Mouse (Mus musculus): ENCODE measurements around the gene Il10.
"Not testable (repeated sequence)": the region's sequence is repeated elsewhere in the genome, so short reads cannot be mapped to it uniquely, and the experiment has no call there.

Gene Il10

GRCm38 (mm10) chr1:131015879-131016278 lies 3.8 kb upstream of the Il10 start:
- DNase-seq (ENCODE audit: low read depth, low spot score): no peak

DNA sequence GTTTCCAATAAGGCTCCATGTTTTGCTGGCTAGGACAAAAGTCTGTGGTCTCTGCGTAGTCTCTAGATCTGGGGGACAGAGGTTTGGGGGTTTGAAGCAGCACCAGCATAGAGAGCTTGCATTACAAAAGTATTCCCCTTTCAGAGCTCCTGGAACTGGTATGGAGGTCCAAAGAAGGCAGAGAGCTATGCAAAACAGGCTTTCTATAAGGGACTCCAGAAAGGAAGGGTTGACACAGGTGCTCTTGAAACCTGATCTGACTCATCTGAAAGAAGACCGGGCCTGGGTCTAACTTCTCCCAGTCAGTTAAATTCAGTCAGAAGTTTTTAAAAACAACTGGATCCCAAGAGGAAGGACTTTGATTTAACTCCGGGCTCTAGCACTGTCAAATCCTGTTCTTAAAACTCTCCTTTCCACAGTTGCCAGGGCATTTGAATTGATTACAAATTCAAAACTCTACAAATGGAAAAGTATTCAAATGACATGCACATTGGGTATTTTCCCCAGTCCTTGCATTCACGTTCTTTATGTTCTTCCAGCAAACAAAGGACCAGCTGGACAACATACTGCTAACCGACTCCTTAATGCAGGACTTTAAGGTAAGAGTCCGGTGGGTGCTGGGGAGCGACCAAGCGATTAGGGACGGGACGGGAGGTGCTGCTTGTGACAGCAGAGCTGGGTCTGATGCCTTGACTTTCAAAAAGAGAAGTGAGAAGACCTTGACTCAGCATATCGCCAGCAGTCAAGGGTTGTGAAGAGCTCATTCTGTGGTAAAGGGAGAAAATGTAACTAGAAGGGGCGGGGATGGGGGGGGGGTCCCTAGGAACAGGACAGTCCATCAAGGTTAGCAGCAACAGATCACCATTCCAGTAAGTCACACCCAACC lies 1.0 kb downstream of the Il10 start:
- DNase-seq (ENCODE audit: low read depth, low spot score): no peak

- no peak for DNase-seq (ENCODE audit: low read depth, low spot score)
Measured at GRCm38 (mm10) chr1:131021438-131021837, 1.8 kb downstream of the Il10 start.

DNA sequence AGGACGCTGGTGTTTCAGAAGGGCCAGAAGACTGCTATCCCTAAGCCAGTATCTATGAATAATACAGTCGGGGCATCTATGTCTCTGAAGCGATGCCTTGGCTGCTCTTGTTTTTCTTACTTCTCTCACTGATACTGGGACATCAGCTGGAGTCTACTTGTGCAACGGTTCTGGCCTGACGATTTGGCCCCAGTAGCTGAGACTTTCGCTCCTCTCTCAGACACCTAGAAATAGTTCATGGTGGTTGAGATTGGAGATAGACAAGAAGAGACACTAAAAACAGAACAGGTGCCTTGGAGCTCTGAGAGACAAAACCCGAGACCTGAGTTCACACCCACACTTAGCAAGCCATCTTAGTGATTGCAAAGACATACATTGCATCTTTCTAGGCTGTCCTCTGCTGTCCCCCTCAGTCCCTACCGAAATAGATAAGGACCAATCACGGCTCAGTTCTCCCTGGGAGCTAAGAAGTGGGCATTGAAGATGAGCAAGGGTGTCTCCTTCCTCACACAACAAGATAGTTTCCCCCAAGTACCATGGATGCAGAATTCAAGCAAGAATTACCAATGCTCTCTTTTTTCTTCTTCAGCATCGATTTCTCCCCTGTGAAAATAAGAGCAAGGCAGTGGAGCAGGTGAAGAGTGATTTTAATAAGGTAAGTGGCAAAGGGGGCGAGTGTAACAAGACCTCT lies 2.4 kb downstream of the Il10 start:
- DNase-seq (ENCODE audit: low read depth, low spot score): no peak

GRCm38 (mm10) chr1:131022591-131023249 lies 3.1 kb downstream of the Il10 start:
- no peak for DNase-seq (ENCODE audit: low read depth, low spot score)

- DNase-seq (ENCODE audit: low read depth, low spot score): not testable (repeated sequence)
Measured at GRCm38 (mm10) chr1:131023250-131023858, 3.7 kb downstream of the Il10 start.

DNA sequence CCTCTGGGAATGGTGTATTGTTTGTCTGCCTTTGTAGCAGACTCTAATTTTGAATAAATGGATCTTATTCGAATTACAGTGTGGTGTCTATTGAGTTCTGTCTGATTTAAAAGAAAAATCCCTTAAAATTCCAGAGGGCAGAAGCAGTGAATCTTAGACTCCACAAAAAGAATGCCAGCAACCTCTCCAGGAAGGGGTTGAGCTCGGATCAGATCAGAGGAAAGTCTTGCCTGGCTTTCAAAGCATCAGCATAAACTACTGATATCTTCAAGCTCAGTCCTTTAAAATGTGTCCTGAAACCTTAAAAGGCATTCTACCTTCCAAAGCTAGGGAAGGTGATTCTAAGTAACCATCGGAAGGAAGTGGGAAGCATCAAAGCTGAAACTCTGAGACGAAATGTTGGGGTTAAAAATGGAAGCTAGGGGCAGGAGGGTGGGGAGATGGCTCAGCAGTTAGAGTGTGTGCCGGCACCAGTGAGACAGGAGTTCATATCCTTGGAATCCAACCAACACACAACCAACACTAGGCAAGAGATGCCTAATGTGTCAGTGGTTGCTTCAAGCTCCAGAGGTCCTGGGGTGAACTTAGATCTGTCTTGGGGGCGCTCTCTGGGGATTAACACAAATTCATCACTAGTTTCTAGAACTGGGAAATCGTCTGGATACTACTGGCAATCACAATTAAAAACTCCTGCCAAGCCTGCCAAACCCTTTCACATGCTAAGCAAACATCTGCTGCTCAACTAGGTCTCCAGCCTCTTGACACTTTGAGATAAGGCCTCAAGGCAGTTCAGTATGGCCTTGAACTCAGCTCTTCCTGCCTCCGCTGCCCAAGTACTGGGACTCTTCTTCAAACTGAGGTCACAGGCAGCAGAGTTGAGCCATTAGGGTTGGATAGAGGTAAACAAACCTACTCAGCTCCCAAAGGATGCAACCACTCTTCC lies 5.5 kb downstream of the Il10 start:
- DNase-seq (ENCODE audit: low read depth, low spot score): no peak

DNA sequence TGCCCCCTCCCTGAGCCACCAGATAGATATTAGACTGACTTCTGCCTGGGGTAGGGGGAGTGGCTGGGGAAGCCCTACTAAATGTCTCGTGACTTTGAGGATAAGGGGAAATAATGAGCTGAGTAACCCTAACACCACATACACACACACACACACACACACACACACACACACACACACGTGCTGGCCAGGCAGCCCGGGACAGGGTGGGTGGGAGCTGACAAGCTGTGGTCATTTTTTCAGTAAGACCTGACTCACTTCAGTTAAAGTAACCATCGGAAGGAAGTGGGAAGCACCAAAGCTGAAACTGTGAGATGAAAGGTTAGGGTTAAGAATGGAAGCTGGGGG lies 6.2 kb downstream of the Il10 start:
- no peak for DNase-seq (ENCODE audit: low read depth, low spot score)

GRCm38 (mm10) chr1:131029215-131029614 lies 9.6 kb downstream of the Il10 start:
- DNase-seq (ENCODE audit: low read depth, low spot score): no peak

DNA sequence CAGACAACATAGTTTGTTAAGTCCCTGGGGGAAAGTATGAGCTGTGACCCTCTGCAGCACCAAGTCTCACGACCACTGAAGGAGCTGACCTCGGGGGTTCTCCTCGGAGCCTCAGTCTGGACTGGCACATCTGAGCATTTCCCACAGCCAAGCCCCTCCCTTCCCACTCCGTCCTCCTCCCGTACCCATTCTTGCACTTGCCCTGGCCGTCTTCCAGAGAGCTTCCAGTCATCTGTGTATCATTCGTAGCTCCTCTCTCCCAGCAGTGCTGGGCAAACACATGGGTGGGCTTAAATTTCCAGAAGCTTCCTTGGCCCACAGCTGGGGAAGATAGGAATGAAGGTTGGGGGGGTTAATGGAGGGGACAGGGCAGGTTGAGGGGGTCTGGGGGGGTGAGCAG lies 10.6 kb downstream of the Il10 start:
- DNase-seq (ENCODE audit: low read depth, low spot score): no peak

- no peak for DNase-seq (ENCODE audit: low read depth, low spot score)
Measured at GRCm38 (mm10) chr1:131031267-131031666, 11.6 kb downstream of the Il10 start.

DNA sequence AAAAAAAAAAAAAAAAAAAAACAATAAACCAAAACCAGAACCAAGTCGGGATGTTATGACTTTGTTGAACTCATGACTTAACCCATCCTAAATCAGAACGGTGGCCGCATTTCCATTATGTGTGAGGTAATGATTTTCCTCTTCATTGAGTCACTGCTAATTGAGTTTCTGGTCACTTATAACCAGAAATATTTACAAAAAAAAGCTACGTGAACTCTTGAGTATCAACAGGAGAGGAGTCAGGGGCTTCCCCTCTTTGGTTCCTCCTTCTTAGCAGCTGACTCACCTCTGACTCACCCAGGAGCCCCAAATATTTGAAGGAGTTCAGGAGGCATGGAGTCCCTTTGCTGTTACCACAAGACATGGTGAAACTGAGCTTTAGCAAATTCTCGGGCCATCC lies 18.4 kb downstream of the Il10 start:
- DNase-seq (ENCODE audit: low read depth, low spot score): no peak

GRCm38 (mm10) chr1:131038415-131039017 lies 18.9 kb downstream of the Il10 start:
- no peak for DNase-seq (ENCODE audit: low read depth, low spot score)

- no peak for DNase-seq (ENCODE audit: low read depth, low spot score)
Measured at GRCm38 (mm10) chr1:131039479-131039878, 19.8 kb downstream of the Il10 start.

DNA sequence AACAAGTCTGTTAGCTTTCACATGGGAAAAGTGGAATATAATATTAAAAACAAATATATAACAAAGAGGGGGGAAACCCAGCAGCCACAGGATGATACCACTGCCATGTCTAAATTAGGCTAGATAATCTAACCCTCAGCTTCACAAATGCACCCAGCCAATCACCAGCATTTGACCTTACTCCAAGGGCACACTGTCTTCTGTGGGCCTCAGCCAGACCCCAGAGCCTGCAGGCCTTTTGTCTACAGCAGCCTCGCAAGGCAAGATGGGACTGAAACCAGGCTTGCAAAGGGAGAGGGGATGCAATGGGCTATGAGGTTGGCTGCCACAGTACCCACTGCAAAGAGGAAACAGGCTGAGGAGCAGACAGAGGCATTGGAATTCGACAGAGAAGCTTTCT lies 22.6 kb downstream of the Il10 start:
- no peak for DNase-seq (ENCODE audit: low read depth, low spot score)

DNA sequence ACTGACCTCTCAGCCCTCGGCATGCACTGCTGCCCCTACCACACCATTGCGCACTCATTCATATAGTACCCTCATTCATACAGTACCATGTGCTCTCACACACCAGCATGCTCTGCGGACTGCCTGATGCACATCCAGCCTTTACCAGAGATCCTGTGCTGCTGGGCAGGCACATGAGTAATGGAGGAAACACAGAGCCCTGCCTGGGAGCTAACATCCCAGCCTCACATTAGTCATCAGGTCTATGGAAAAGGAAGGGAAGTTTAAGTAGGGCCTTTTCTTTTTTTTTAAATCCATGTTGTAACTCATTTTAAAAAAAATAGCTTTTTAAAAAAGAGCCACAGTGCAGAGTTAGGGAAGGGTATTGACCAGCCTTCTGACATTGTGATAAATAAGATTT lies 23.1 kb downstream of the Il10 start:
- DNase-seq (ENCODE audit: low read depth, low spot score): no peak

- DNase-seq (ENCODE audit: low read depth, low spot score): no peak
Measured at GRCm38 (mm10) chr1:131043636-131044035, 24.0 kb downstream of the Il10 start.

GRCm38 (mm10) chr1:131045723-131046355 lies 26.2 kb downstream of the Il10 start:
- DNase-seq (ENCODE audit: low read depth, low spot score): no peak

DNA sequence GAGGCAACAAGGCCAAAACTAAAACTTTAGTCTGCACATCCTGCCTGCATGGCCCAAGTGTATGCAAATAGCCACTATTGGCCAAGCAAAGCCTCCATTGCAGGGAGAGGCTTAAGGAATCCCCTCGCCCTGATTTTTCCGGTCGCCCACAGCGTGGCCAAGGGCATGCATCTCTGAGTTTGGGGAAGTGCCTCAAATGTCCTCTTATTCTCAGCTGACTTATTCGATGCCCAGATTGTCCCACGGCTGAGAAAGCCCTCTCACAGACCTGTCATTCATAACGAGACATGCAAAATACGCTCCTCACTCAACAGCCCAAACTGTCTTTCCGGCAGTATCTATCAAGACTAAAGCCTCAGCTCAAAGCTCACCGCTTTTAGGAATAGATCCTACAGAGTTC lies 27.0 kb downstream of the Il10 start:
- DNase-seq (ENCODE audit: low read depth, low spot score): no peak

Data from telencephalon, adult 2 months (tissue).